Mouse (Mus musculus) stomach, embryonic 16.5 days (tissue): ENCODE results near the gene Mxd1. TPM values are rescaled to one million over a fixed set of nuclear protein-coding genes. Genes with fewer than 3 reads are reported as not detected.

Experiments
- ATAC-seq: fragments of 200-750 bp; cut with Nextera tagmentation; 2 replicates; pipeline ENCODE4 v1.8.0; 2017; ENCODE audit warnings: moderate number of reproducible peaks, moderate TSS enrichment; ENCODE audit not compliant: insufficient read depth, low FRiP score
- H3K27ac ChIP-seq: fragments of 300-500 bp; sonication (generic); 2 replicates; pipeline ENCODE4 v1.5.1; 2014; ENCODE audit warnings: low read length
- H3K27me3 ChIP-seq: fragments of 300-500 bp; sonication (generic); 2 replicates; pipeline ENCODE4 v1.6.1; 2014; ENCODE audit warnings: low read length, control low read depth, mixed read lengths; ENCODE audit not compliant: control insufficient read depth, insufficient read depth
- H3K36me3 ChIP-seq: fragments of 300-500 bp; sonication (generic); 2 replicates; pipeline ENCODE4 v1.6.1; 2014; ENCODE audit warnings: low read length; ENCODE audit not compliant: control insufficient read depth, insufficient read depth
- H3K4me1 ChIP-seq: fragments of 300-500 bp; sonication (generic); 2 replicates; pipeline ENCODE4 v1.6.1; 2014; ENCODE audit warnings: low read length, control low read depth, mixed read lengths; ENCODE audit not compliant: control insufficient read depth, insufficient read depth
- H3K4me2 ChIP-seq: fragments of 300-500 bp; sonication (generic); 2 replicates; pipeline ENCODE4 v1.6.1; 2014; ENCODE audit warnings: low read depth, low read length, mixed read lengths
- H3K4me3 ChIP-seq: fragments of 300-500 bp; sonication (generic); replicated peaks from 2 replicates; pipeline ENCODE4 v1.5.1; 2014; ENCODE audit warnings: mild to moderate bottlenecking, low read length
- H3K9ac ChIP-seq: fragments of 300-500 bp; sonication (generic); 2 replicates; pipeline ENCODE4 v1.6.1; 2014; ENCODE audit warnings: low read length
- H3K9me3 ChIP-seq: fragments of 300-500 bp; sonication (generic); replicated peaks from 2 replicates; pipeline ENCODE4 v1.6.1; 2016; ENCODE audit warnings: low read length, control low read depth; ENCODE audit not compliant: control insufficient read depth
- WGBS: fragments of 180-500 bp; shearing (Covaris S2); extraction: QIAGEN DNeasy Blood & Tissue Kit; methylation state at CpG from one replicate; pipeline ENCODE4 v1.1.7; 2014; 5-methylcytosine and 5-hydroxymethylcytosine counted together
- polyA plus RNA-seq: library from polyadenylated mRNA; unstranded; fragments of >200 nt; fragmentation: Nextera tagmentation; extraction: Ambion mirVana; gene quantifications from 2 replicates; pipeline ENCODE4 v1.2.1, GENCODE M21; 2015

Gene Mxd1
- polyA plus RNA-seq, 1 experiment from 2014 or later, result 21.5 TPM

GRCm38 (mm10) chr6:86683872-86684654, 15.1 kb upstream of the Mxd1 start, which contains the start of gene Snrnp27:
TSS of gene Snrnp27 (minus strand) at chr6:86684522.
- peak within 1 kb of the TSS; percentile 72; the same call in 1 of the 2 replicates for H3K27ac ChIP-seq
- no peaks in the 10 kb centered on the region for H3K9me3 ChIP-seq
- H3K27me3 ChIP-seq, result no peaks in the 10 kb centered on the region
- peak within 1 kb of the TSS; percentile 95 for H3K4me2 ChIP-seq
- peak within 1 kb of the TSS; percentile 73 for H3K4me3 ChIP-seq
- peak within 1 kb of the TSS; percentile 88 for H3K9ac ChIP-seq
- peaks cover 9% of the 10 kb centered on the region; the same call in 1 of the 2 replicates for H3K4me1 ChIP-seq
- peak; percentile 94 for ATAC-seq
- H3K36me3 ChIP-seq, result peaks cover 14% of the 10 kb centered on the region; the same call in 1 of the 2 replicates
- 2% methylated on average over 36 of the region's 36 CpGs for WGBS

- Histone ChIP-seq H3K4me3 (no peak overlapping the region), H3K36me3 (peaks cover 14% of the 10 kb centered on the region; the same call in 1 of the 2 replicates), H3K9ac (no peak overlapping the region), H3K27ac (no peak overlapping the region), H3K9me3 (no peaks in the 10 kb centered on the region), H3K4me1 (peaks cover 9% of the 10 kb centered on the region; the same call in 1 of the 2 replicates), H3K4me2 (no peak overlapping the region), H3K27me3 (no peaks in the 10 kb centered on the region)
- 92% methylated on average over 3 of the region's 3 CpGs for WGBS
- ATAC-seq, result no peak
Measured at GRCm38 (mm10) chr6:86681289-86681688, 12.3 kb upstream of the Mxd1 start.

GRCm38 (mm10) chr6:86678341-86678740, 9.4 kb upstream of the Mxd1 start:
- Histone ChIP-seq H3K36me3 (peaks cover 17% of the 10 kb centered on the region; the same call in 1 of the 2 replicates), H3K27ac (no peak overlapping the region), H3K4me3 (no peak overlapping the region), H3K4me1 (peaks cover 4% of the 10 kb centered on the region; the same call in 1 of the 2 replicates), H3K27me3 (no peaks in the 10 kb centered on the region), H3K9me3 (no peaks in the 10 kb centered on the region), H3K4me2 (no peak overlapping the region), H3K9ac (no peak overlapping the region)
- no peak for ATAC-seq
- 86% methylated on average over 6 of the region's 6 CpGs for WGBS

GRCm38 (mm10) chr6:86670873-86671272, 1.9 kb upstream of the Mxd1 start:
- Histone ChIP-seq H3K9ac (no peak overlapping the region), H3K4me1 (peaks cover 20% of the 10 kb centered on the region), H3K36me3 (0 out of 2 replicates have a peak, but pooled peaks cover 4% of the 10 kb centered on the region), H3K27me3 (no peaks in the 10 kb centered on the region), H3K27ac (peak overlapping the region; percentile 56; the same call in 1 of the 2 replicates), H3K4me3 (no peak overlapping the region), H3K4me2 (no peak overlapping the region), H3K9me3 (no peaks in the 10 kb centered on the region)
- 17% methylated on average over 2 of the region's 2 CpGs for WGBS
- ATAC-seq, result no peak

- Histone ChIP-seq H3K9ac (peak overlapping the region; percentile 80), H3K9me3 (no peaks in the 10 kb centered on the region), H3K27me3 (no peaks in the 10 kb centered on the region), H3K4me1 (peaks cover 20% of the 10 kb centered on the region), H3K27ac (peak overlapping the region; percentile 84), H3K4me2 (peak overlapping the region; percentile 91), H3K36me3 (0 out of 2 replicates have a peak, but pooled peaks cover 4% of the 10 kb centered on the region), H3K4me3 (peak overlapping the region; percentile 91)
- ATAC-seq, result peak; percentile 100
- WGBS, result under 1% methylated on average over 34 of the region's 37 CpGs
Measured at GRCm38 (mm10) chr6:86669240-86669727, 323 bp upstream of the Mxd1 start.

GRCm38 (mm10) chr6:86667061-86667460, 1.9 kb downstream of the Mxd1 start:
- WGBS, result 87% methylated on average over 10 of the region's 10 CpGs
- ATAC-seq, result no peak

GRCm38 (mm10) chr6:86665560-86666307, 3.2 kb downstream of the Mxd1 start:
- WGBS, result 76% methylated on average over 17 of the region's 17 CpGs
- no peak overlapping the region for H3K4me3 ChIP-seq
- no peak overlapping the region for H3K9ac ChIP-seq
- no peak overlapping the region for H3K27ac ChIP-seq
- peaks cover 20% of the 10 kb centered on the region for H3K4me1 ChIP-seq
- H3K27me3 ChIP-seq, result no peaks in the 10 kb centered on the region
- no peak overlapping the region for H3K4me2 ChIP-seq
- ATAC-seq, result no peak
- no peaks in the 10 kb centered on the region for H3K9me3 ChIP-seq
- 0 out of 2 replicates have a peak, but pooled peaks cover 3% of the 10 kb centered on the region for H3K36me3 ChIP-seq

More at GRCm38 (mm10) chr6:86667061-86667460, 1.9 kb downstream of the Mxd1 start:
- Histone ChIP-seq H3K9ac (no peak overlapping the region), H3K4me2 (peak overlapping the region; percentile 92; the same call in 1 of the 2 replicates), H3K9me3 (no peaks in the 10 kb centered on the region), H3K27me3 (no peaks in the 10 kb centered on the region), H3K4me1 (peaks cover 20% of the 10 kb centered on the region), H3K27ac (no peak overlapping the region), H3K4me3 (peak overlapping the region; percentile 91; the same call in 1 of the 2 replicates), H3K36me3 (0 out of 2 replicates have a peak, but pooled peaks cover 3% of the 10 kb centered on the region)

GRCm38 (mm10) chr6:86665076-86665475, 3.9 kb downstream of the Mxd1 start:
- Histone ChIP-seq H3K4me1 (peaks cover 18% of the 10 kb centered on the region), H3K4me3 (no peak overlapping the region), H3K9me3 (no peaks in the 10 kb centered on the region), H3K4me2 (no peak overlapping the region), H3K27me3 (no peaks in the 10 kb centered on the region), H3K36me3 (0 out of 2 replicates have a peak, but pooled peaks cover 3% of the 10 kb centered on the region), H3K9ac (no peak overlapping the region), H3K27ac (no peak overlapping the region)
- no peak for ATAC-seq
- WGBS, result 76% methylated on average over 5 of the region's 5 CpGs
